ENCODE assay signal across 9 mouse cellular contexts in genomic region chr5:35447656-35448443, GRCm38 (mm10). TPM values are rescaled to one million over a fixed set of nuclear protein-coding genes. Genes with fewer than 3 reads are reported as not detected.
A peak's percentile ranks its signal among the peaks of the same experiment; 100 is the strongest.
DNase-seq lines count a peak whose midpoint lies in the region; ATAC-seq lines count a peak whose summit lies in the region.
"Had no signal": no experiment of that assay in that cellular context is flagged by ENCODE, and none has a peak within 500 bp of the region (broad histone marks: within the 10 kb centered on the region; RNA-seq: fewer than 3 reads in every experiment).

No protein-coding gene starts in this region.

- no peak for ATAC-seq in heart, embryonic 13.5 days (ENCODE audit: extremely low read depth, insufficient number of reproducible peaks, low FRiP score, low TSS enrichment)
- ATAC-seq in midbrain, embryonic 13.5 days, result peak; percentile 92
- no peak for ATAC-seq in CD4-positive, CD25-positive, alpha-beta regulatory T cell, adult 4 months

- H3K36me3 ChIP-seq in heart, embryonic 13.5 days, result no peaks in the 10 kb centered on the region
- H3K36me3 ChIP-seq in midbrain, embryonic 13.5 days, result no peaks in the 10 kb centered on the region
- H3K36me3 ChIP-seq: liver, embryonic 15.5 days had no signal

- H3K27ac ChIP-seq in heart, embryonic 13.5 days (replicated peaks), result no peak overlapping the region
- H3K27ac ChIP-seq in midbrain, embryonic 13.5 days, result peak overlapping the region; percentile 80
- H3K27ac ChIP-seq: liver, embryonic 15.5 days had no signal

- H3K27me3 ChIP-seq in heart, embryonic 13.5 days (replicated peaks), result peaks cover 63% of the 10 kb centered on the region
- H3K27me3 ChIP-seq in midbrain, embryonic 13.5 days, result 0 out of 2 replicates have a peak, but pooled peaks cover 6% of the 10 kb centered on the region

- DNase-seq in heart, adult 11 months, result no peak
- DNase-seq in cerebellum, postnatal 4 days (ENCODE audit: low spot score in 2 of 2), result peak; percentile 25 to 67
- DNase-seq in gastrocnemius, postnatal 14 days, result peak; percentile 49
- peak; percentile 25 for DNase-seq in layer of hippocampus, adult 9-10 months (ENCODE audit: low spot score)
- DNase-seq in spleen, adult 12 weeks (ENCODE audit: low spot score), result no peak

- H3K4me3 ChIP-seq in heart, embryonic 13.5 days, result peak overlapping the region; percentile 28
- peak overlapping the region; percentile 37 for H3K4me3 ChIP-seq in midbrain, embryonic 13.5 days (replicated peaks)
- H3K4me3 ChIP-seq: liver, embryonic 15.5 days had no signal

- 22% methylated on average over 27 of the region's 27 CpGs for WGBS in heart, embryonic 13.5 days
- 18% methylated on average over 27 of the region's 27 CpGs for WGBS in midbrain, embryonic 13.5 days

- H3K9ac ChIP-seq in heart, embryonic 13.5 days, result no peak overlapping the region; the same call in 1 of the 2 replicates
- peak overlapping the region; percentile 68 for H3K9ac ChIP-seq in midbrain, embryonic 13.5 days (replicated peaks)
- H3K9ac ChIP-seq: liver, embryonic 15.5 days had no signal

- peak overlapping the region; percentile 58 for H3K4me2 ChIP-seq in heart, embryonic 13.5 days
- peak overlapping the region; percentile 58 for H3K4me2 ChIP-seq in midbrain, embryonic 13.5 days (replicated peaks)
- H3K4me2 ChIP-seq: liver, embryonic 15.5 days had no signal

- no peaks in the 10 kb centered on the region for H3K4me1 ChIP-seq in heart, embryonic 13.5 days
- H3K4me1 ChIP-seq in midbrain, embryonic 13.5 days (replicated peaks), result peaks cover 26% of the 10 kb centered on the region
- H3K4me1 ChIP-seq: liver, embryonic 15.5 days had no signal

- intact Hi-C loops in gastrocnemius, postnatal 14 days (cut with DNase I; ENCODE audit: low total_unique reads), result no loop called here

- H3K9me3 ChIP-seq in heart, embryonic 13.5 days, result no peaks in the 10 kb centered on the region
- H3K9me3 ChIP-seq in midbrain, embryonic 13.5 days, result no peaks in the 10 kb centered on the region
- H3K9me3 ChIP-seq: liver, embryonic 15.5 days had no signal

RNA-seq across cellular contexts. Expression of gene Hmx1, which starts 58.9 kb away (rescaled TPM):
- polyA plus RNA-seq in heart, embryonic 13.5 days (2015; fragmentation: Nextera tagmentation; extraction: Ambion mirVana), result 0.13 TPM in 1 of 2 replicates, not detected in the other
- not detected for total RNA-seq in gastrocnemius, postnatal 14 days (2021)
- not detected in 2 replicates for polyA plus RNA-seq in midbrain, embryonic 13.5 days (2015; fragmentation: Nextera tagmentation; extraction: Ambion mirVana)
- not detected for polyA plus RNA-seq in CD4-positive, CD25-positive, alpha-beta regulatory T cell, adult 4 months (2017; shearing (Covaris generic))
- polyA plus RNA-seq: liver, embryonic 15.5 days had no signal

Comparison
In these comparisons a context has a peak if more than half of its experiments do, and no peak if none do; other contexts are left out.
1. DNase-seq: peak in cerebellum, postnatal 4 days (2 of 2), gastrocnemius, postnatal 14 days (single experiment) and layer of hippocampus, adult 9-10 months (single experiment); none in heart, adult 11 months (single experiment) and spleen, adult 12 weeks (single experiment).